Mouse (Mus musculus) CD8-positive naive resting alpha-beta T cell, adult 2 months (primary cell): Measurements from ENCODE around the gene Xirp2.

Experiments used
- DNase-seq, 2 experiments: peaks; one replicate each; pipeline ENCODE4 v3.0.0; 2022; ENCODE audit warnings: low read depth in 2 of 2, low spot score in 2 of 2

Gene Xirp2

GRCm38 (mm10) chr2:67544426-67544825, 98.6 kb downstream of the Xirp2 start:
- no peak for DNase-seq

GRCm38 (mm10) chr2:67564851-67565479, 119.2 kb downstream of the Xirp2 start:
- no peak for DNase-seq

GRCm38 (mm10) chr2:67565480-67566331, 119.9 kb downstream of the Xirp2 start, which contains the start of gene B3galt1:
TSS of gene B3galt1 (plus strand) at chr2:67565871.
- DNase-seq = no peak

- no peak for DNase-seq
Measured at GRCm38 (mm10) chr2:67566566-67566965, 120.8 kb downstream of the Xirp2 start.

GRCm38 (mm10) chr2:67567141-67567680, 121.4 kb downstream of the Xirp2 start:
- no peak for DNase-seq
